Mouse (Mus musculus) ES-E14 (cell line): ENCODE measurements at regions not wholly inside any gene's neighbourhood (a gene's known extent, or its start where the extent isn't known, plus 50 kb on each side); places are given as distances from the start of the nearest gene placed in this dataset.

Source experiments
- CHD2 ChIP-seq: IDR thresholded peaks from 2 replicates; pipeline ENCODE4 v1.6.1; 2014; ENCODE audit warnings: mild to moderate bottlenecking, low read depth, low read length, inconsistent platforms
- ZC3H11A ChIP-seq: IDR thresholded peaks from 2 replicates; pipeline ENCODE4 v1.6.1; 2012; ENCODE audit warnings: low read depth, mild to moderate bottlenecking, inconsistent platforms, low read length, borderline replicate concordance

DNA sequence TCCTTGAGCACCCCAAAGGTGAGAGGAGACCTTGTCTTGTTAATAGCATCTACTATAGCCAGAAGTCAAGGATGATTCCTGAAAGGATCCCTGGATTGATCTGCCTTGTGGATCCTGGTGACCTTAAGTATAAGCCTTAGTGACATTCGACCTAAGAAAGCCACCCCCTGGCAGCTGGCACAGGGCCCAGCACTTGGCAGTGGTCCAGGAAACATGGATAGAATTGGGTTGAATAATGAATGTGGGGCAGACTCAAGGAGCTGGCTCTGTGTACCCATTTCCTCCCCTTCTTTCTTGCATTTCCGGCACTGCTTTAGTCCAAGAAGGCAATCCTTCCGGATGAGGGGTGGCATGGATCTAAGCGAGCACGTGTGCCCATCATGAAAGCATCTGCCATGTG is 149.0 kb downstream of the Irx5 start:
- TF ChIP-seq CHD2 (no peak), ZC3H11A (no peak)
